Mouse (Mus musculus) gastrocnemius, postnatal 36 days (tissue): ENCODE measurements around the gene P2ry12. TPM values are rescaled to one million over a fixed set of nuclear protein-coding genes. Genes with fewer than 3 reads are reported as not detected.

Experiments
- DNase-seq, 2 experiments: peaks; one replicate each; pipeline ENCODE4 v3.0.0; 2022
- intact Hi-C: fragments of 180-260 bp; cut with DNase I; formaldehyde crosslinking; loops from one replicate; pipeline ENCODE4 v1.15.1; 2025
- long read RNA-seq, 2 experiments: library from polyadenylated mRNA; stranded (forward); transcript quantifications; one replicate each; pipeline ENCODE4 v2.0.0; 2021
- total RNA-seq, 2 experiments: library from RNA; stranded (reverse); gene quantifications; 2 replicates each; pipeline ENCODE4 v1.2.3; 2021

Gene P2ry12
- total RNA-seq = 1 to 10 TPM in 1 of 2 experiments, under 1 TPM in 1; 0.69 to 1.1 TPM
- long read RNA-seq, experiment 1, partial matches to known transcripts = 0 of 2 reads
- long read RNA-seq, experiment 1, other reads (novel, unspliced or antisense) = 2 of 2 reads
- long read RNA-seq, experiment 2 = 0 reads

- intact Hi-C loops = no loop called here
- no peak for DNase-seq
Observed at GRCm38 (mm10) chr3:59262704-59263103, at the start of gene P2ry12. P2ry12 (minus strand) TSS chr3:59262871.

GRCm38 (mm10) chr3:59305518-59305917 lies 42.8 kb upstream of the P2ry12 start:
- intact Hi-C loops = no loop called here

GRCm38 (mm10) chr3:59304944-59305343 lies 42.3 kb upstream of the P2ry12 start:
- DNase-seq = no peak
- intact Hi-C loops = no loop called here

More at GRCm38 (mm10) chr3:59305518-59305917, 42.8 kb upstream of the P2ry12 start:
- no peak for DNase-seq

- intact Hi-C loops = no loop called here
- DNase-seq = no peak
Observed at GRCm38 (mm10) chr3:59297653-59298052, 35.0 kb upstream of the P2ry12 start.

GRCm38 (mm10) chr3:59296563-59297130 lies 34.0 kb upstream of the P2ry12 start:
- DNase-seq = no peak
- intact Hi-C loops = no loop called here

GRCm38 (mm10) chr3:59295699-59296562 lies 33.3 kb upstream of the P2ry12 start:
- intact Hi-C loops = no loop called here
- DNase-seq = no peak

GRCm38 (mm10) chr3:59293437-59294199 lies 30.9 kb upstream of the P2ry12 start:
- intact Hi-C loops = no loop called here
- no peak for DNase-seq

GRCm38 (mm10) chr3:59290551-59290950 lies 27.9 kb upstream of the P2ry12 start:
- intact Hi-C loops = no loop called here
- DNase-seq = no peak

GRCm38 (mm10) chr3:59278620-59279019 lies 15.9 kb upstream of the P2ry12 start:
- no peak for DNase-seq
- intact Hi-C loops = no loop called here

- no peak for DNase-seq
- intact Hi-C loops = no loop called here
Observed at GRCm38 (mm10) chr3:59278254-59278533, 15.5 kb upstream of the P2ry12 start.

- intact Hi-C loops = no loop called here
- DNase-seq = no peak
Observed at GRCm38 (mm10) chr3:59277502-59278253, 15.0 kb upstream of the P2ry12 start.

GRCm38 (mm10) chr3:59270811-59271210 lies 8.1 kb upstream of the P2ry12 start:
- no peak for DNase-seq
- intact Hi-C loops = no loop called here

- intact Hi-C loops = no loop called here
Observed at GRCm38 (mm10) chr3:59263988-59264387, 1.3 kb upstream of the P2ry12 start.

GRCm38 (mm10) chr3:59263417-59263816 lies 746 bp upstream of the P2ry12 start:
- DNase-seq = no peak
- intact Hi-C loops = no loop called here

More at GRCm38 (mm10) chr3:59263988-59264387, 1.3 kb upstream of the P2ry12 start:
- no peak for DNase-seq

GRCm38 (mm10) chr3:59261709-59262472 lies 780 bp downstream of the P2ry12 start:
- DNase-seq = no peak
- intact Hi-C loops = no loop called here

GRCm38 (mm10) chr3:59260745-59261144 lies 1.9 kb downstream of the P2ry12 start:
- no peak for DNase-seq
- intact Hi-C loops = no loop called here

- no peak for DNase-seq
- intact Hi-C loops = no loop called here
Observed at GRCm38 (mm10) chr3:59257740-59258664, 4.7 kb downstream of the P2ry12 start.

- intact Hi-C loops = no loop called here
- DNase-seq = no peak
Observed at GRCm38 (mm10) chr3:59250454-59250853, 12.2 kb downstream of the P2ry12 start.

GRCm38 (mm10) chr3:59248031-59248430 lies 14.6 kb downstream of the P2ry12 start:
- intact Hi-C loops = no loop called here
- DNase-seq = no peak
